Mouse (Mus musculus) embryonic fibroblast, embryonic 13.5 days (primary cell): Measurements from ENCODE around the gene 1700086D15Rik.

ENCODE experiments used
- CTCF ChIP-seq: IDR thresholded peaks from 2 replicates; pipeline ENCODE4 v1.5.1; 2011; ENCODE audit warnings: mild to moderate bottlenecking, control low read depth, low read length, moderate library complexity, borderline replicate concordance; ENCODE audit not compliant: insufficient read depth
- POLR2A ChIP-seq: IDR thresholded peaks from 2 replicates; pipeline ENCODE4 v1.6.1; 2011; ENCODE audit warnings: low read depth, mild to moderate bottlenecking, control low read depth, low read length, moderate library complexity

- peak; percentile 75 for TF ChIP-seq CTCF
- no peak for TF ChIP-seq POLR2A
Observed at GRCm38 (mm10) chr11:65197280-65197679, 37.6 kb upstream of the 1700086D15Rik start.
